Mouse (Mus musculus) neutrophil, adult 5-6 weeks (primary cell): ENCODE data around the gene Slc17a3. TPM values are rescaled to one million over a fixed set of nuclear protein-coding genes. Genes with fewer than 3 reads are reported as not detected.

Experiments
- ATAC-seq: fragments of 151-379, 151-347 bp; 2 replicates; pipeline ENCODE4 v1.8.0; 2017; ENCODE audit warnings: mild to moderate bottlenecking, moderate TSS enrichment; ENCODE audit not compliant: insufficient number of reproducible peaks, poor library complexity, low FRiP score, severe bottlenecking; ENCODE audit errors: extremely low read depth
- total RNA-seq: library from RNA; stranded (forward); fragments of 200-1000 nt; gene quantifications from 2 replicates; pipeline ENCODE4 v1.2.3, GENCODE M21; 2017

Gene Slc17a3
- total RNA-seq, 1 experiment from 2014 or later: not detected

DNA sequence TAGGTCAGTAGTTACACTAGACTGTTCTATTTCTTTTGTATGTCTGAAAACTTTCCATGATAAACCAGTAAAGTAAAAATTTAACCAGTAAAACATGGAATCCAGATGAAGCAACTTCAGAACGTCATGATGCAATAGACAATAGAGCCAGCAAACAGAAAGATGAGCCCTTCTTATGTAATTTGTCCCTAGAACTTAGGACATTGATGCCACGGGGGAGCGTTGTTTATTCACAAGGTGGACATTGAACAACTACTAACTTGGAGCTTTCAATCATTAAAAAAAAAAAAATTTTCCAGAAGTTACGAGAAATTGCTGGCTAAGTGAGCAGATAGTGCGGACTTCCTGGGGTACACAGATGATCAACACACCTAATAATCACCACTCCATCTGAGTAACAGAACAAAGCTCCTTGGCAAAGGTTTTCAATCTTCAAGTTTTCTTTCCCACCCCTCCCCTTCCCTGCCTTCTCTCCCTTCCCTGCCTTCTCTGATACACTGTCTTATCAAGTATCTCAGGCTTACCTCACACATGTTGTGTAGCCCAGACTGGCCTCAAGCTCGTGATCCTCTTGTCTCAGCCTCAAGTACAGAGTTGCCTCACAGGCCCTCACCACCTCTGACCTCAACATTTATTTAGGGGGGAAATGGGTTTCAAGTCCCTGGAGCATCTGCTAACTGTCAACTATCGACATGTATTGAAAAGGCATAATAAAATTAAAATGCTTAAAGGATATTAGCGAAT, 29.7 kb downstream of the Slc17a3 start:
- no peak for ATAC-seq

DNA sequence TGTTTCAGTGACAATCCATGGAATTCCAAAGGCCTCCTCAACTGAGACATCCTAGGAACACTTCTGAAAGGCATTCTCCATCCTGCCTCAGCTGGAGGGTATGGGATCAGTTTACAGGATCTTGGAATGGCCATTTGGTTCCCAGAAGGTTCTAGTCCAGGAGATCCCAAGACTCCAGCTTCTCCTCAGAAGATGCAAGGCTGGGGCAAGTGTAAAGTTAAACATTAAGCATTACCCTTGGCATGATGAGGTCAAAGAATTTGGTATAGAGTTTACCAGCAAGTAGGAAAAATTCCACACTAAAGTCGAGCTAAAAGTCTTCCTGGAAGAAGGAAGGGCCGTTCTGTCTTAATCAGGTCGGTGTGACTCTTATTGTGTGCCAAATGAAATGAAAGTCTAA, 30.8 kb downstream of the Slc17a3 start:
- no peak for ATAC-seq

DNA sequence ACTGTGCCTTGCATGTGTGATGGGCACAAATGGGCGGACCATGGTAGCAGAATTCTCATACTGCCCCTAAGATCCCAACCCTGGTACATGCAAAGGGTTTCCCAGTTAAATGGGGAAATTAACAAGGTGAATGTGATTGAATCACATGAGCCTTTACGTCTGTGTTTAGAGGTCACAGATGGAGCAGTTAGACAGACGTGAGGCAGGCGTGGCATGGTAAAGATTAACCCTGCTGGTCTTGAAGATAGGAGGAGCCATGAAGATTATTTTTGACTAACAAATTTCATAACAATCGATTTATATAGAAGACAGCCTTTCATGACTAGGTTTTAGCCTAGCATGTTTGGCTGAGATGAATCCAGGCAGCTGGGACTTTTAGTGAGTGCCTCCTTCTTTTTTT, 33.9 kb downstream of the Slc17a3 start:
- ATAC-seq: no peak

DNA sequence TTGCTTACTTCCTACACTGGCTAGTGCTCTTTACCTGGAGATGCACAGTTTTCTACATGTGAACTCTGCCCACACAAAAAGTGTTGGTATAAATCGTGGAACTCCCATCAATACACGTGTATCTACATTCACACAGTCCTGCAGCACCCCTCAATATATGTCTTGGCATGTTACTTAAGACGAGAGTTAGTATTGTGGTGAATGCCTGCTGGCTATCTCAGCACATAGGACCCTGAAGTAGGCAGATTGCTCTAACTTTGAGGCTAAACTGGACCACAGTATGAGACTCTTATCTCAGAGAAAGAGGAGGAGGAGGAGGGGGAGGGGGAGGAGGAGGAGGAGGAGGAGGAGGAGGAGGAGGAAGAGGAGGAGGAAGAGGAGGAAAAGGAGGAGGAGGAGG, 39.9 kb downstream of the Slc17a3 start:
- no peak for ATAC-seq

DNA sequence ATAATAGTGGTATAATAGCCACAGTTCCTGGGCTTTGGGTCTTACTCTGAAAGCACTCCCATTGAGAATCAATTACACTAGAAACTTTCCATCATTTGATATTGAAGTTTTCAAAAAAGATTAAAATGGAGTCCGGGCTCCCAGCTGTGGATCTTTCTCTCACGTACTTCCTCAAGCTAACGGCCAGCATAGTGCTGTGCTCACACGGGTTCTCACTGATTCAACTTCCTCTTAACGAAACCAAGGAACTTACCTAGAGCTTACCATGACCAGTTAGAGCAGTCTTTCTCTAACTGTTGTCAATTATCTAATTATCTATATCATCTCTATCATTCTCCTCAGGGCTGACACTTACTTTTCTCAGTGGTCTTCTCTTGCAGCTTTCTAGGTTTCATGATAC, 40.4 kb downstream of the Slc17a3 start:
- peak; percentile 77; the same call in 1 of the 2 replicates for ATAC-seq

DNA sequence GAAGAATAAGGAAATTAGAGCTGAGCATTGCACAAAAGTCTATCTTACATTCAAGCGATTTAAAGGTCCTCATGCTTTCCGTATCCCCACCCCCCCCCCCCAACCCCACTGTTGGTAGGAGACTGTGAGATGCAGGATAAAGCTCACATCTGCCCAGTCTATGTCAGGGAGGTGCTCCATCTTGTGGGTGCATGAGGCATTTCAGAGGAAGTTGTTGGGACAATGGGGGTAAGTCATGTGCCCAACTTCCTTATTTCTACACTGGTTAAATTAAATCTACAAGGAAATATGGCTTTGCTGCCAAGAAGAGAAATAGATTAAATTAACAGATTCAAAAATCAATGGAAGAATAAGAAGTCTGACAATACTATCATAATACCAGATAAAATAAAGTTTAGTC, 46.3 kb downstream of the Slc17a3 start:
- peak; percentile 93 for ATAC-seq

DNA sequence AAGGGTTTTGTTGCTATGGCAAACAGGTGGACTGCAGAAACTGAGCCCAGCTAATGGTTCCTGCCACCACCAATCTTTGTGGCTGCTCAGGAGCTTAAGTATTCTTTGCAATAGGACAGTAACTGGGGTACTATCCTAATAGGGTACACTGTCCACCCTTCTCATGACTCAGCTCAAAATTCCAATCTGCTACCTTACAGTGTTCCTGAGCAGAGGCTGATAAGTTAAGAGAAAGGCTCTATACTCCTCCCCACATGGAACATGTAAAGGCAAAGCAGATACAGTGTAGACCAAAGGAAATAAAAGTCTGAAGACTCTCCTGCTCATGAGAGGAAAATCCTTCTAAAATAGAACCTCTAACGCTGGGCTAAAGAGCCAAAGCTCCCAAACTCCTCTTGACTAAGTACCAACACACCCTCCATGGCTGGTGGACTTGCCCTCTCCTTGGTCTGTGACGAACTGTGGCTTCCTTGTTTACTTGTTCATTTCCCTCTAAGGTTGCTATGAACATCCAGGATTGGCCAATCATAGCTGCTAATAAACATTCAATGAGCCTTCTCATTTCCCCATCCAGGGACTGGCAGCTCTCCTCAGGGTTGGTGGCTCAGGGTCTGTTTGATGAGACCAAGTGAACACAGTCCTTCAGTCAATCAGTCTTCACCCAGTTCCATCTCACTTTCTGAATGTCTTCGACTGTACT, 47.9 kb downstream of the Slc17a3 start:
- ATAC-seq: no peak

DNA sequence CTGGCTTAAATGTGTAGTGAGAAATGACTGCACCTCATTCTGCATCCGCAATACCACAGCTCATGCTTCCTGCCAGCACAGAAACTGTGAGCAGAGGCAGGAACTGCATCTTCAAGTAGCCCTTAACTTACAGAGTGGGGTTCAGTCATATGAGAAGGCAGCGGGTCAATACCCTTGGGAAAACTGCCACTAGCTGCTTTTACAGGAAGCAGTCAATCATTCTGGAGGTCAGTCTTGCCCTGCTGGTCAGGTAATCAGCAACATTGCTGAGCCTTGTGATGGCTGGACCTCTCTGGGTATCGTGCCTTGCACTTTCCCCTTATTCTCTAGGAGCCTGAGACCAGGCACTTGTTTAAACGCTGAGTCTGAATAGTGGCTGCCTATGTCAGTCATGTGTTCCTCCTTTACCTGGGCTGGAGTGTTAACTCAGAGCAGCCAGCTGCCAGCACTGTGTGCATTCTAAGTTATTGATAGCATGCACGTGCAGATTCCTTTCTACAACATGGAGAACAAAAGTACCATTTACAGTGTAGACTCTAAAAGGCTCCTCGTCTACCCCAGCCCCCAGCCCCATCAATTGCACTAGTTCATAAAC, 49.9 kb downstream of the Slc17a3 start:
- no peak for ATAC-seq

DNA sequence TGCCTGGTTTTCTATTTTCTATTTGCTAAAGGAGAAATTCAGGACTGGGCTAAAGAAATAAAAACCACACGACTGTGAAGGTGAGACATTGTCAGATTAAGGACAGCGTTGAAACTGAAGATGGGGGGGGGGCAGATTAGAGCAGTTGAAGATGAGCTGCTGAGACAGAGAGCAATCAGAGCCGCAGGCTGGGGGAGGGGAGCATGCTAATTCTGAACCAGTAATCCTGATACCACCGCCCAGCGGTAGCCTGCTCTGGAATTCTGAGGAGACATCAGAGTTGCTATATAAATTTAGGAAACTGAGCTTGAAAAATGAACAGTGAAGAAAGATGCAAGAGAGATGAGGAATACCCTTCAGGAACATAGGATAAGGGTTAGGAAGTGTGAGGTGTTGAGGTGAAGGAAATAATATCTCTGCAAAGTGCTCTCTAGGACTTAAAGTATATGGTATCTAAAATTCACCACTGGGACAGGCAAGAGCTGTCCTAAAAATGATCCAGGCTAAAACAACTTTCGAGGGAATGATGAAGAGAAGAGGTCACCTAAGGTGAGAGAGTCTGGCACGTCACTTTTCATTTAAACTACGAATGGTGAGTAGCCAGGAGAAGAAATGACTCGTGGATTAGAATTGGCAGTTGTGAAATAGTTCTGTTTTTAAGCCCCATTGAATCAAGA, 53.5 kb downstream of the Slc17a3 start:
- no peak for ATAC-seq

DNA sequence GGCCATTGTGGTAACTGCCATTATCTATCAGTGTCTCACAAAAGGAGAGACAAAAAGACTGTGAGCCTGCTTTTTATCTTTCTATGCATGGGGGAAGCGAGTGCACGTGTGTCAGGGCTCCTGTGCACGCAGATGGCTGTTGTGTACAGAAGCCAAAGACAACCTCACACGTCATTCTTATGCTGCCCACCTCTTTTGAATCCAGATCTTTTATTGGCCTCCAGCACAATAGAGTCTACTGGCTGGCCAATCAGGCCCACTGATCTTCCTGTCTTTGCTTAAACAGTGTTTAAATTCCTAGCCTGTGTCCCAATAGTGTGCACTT, 54.0 kb downstream of the Slc17a3 start:
- no peak for ATAC-seq

DNA sequence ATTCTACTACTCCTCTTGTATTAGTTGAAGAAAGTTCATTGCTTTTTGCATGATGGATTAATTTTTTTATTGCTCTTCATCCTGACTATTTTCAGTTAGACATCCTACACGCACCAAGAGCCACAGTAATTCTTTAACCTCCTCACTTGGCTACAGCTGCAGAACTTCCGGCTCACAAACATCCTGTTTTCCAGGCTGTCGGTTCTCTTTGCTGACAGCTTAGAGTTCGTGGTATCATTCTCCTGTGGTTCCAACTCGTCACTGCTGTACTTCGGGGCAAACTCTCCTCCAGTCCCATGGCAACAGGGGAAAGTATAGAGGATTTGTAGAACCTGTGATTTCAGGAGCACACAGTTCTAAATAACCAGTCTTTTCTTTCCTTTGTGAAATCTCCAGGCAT, 59.0 kb downstream of the Slc17a3 start:
- ATAC-seq: peak; percentile 39; the same call in 1 of the 2 replicates

DNA sequence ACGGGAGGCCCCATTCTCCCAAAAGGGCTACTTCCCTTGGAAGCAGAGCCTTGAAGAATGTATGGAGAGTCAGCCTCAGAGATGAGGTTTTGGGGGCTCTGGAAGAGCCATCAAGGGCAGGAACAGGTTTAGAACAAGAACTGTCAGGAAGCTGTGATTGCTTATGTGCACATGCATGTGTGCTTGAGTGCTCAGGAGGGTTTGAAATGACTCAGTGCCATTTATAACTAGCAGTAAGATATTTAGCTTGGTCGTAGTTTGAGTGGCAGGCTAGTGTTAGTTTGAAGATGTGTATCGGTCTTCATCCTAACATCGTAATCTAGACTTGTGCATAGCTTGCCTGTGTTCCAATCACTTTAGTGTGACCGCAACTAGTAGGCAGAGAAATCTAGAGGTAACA, 67.7 kb downstream of the Slc17a3 start:
- no peak for ATAC-seq

DNA sequence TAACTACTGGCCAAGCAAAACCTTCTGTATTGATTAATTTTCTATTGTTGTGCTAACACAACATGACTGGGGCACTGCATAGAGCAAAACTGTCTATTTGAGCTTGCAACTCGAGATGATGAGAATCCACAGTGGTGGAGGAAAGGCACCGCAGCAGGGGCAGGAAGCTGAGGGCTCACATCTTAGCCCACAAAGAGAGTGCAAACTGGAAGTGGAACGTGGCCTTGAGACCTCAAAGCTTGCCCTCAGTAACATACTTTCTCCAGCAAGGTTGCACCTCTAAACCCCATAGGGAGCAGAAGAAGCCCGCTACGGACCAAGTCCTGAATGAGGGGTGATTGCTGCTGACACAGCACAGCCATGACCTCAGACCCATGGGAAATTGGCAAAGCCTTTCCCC, 70.9 kb downstream of the Slc17a3 start:
- no peak for ATAC-seq

Other genes with a start within 250 kb of the Slc17a3 start
- 83.4 and 97.3 TPM in 2 replicates for gene Hist1h2be, start 218.3 kb upstream of the Slc17a3 start, total RNA-seq
- 201 and 211 TPM in 2 replicates for gene Hist1h1e, start 216.9 kb upstream of the Slc17a3 start, total RNA-seq
- gene Hist1h2ac, start 155.5 kb upstream of the Slc17a3 start, total RNA-seq: 18.7 and 20.1 TPM in 2 replicates
- gene Hist1h2bc, start 155.2 kb upstream of the Slc17a3 start, total RNA-seq: 139 and 146 TPM in 2 replicates
- gene Hist1h1t, start 143.6 kb upstream of the Slc17a3 start, total RNA-seq: 2.2 TPM in 1 of 2 replicates, not detected in the other
- 116 and 135 TPM in 2 replicates for gene Hist1h4c, start 141.0 kb upstream of the Slc17a3 start, total RNA-seq
- 4.8 and 5.0 TPM in 2 replicates for gene Hfe, start 128.6 kb upstream of the Slc17a3 start, total RNA-seq
- gene Hist1h1c, start 100.6 kb upstream of the Slc17a3 start, total RNA-seq: 712 and 764 TPM in 2 replicates
- 4.8 TPM in 1 of 2 replicates, not detected in the other for gene Hist1h3c, start 93.8 kb upstream of the Slc17a3 start, total RNA-seq
- gene Hist1h2bb, start 92.7 kb upstream of the Slc17a3 start, total RNA-seq: 77.7 and 104 TPM in 2 replicates
- gene Hist1h2ab, start 88.3 kb upstream of the Slc17a3 start, total RNA-seq: 24.9 and 28.2 TPM in 2 replicates
- 1.2 TPM in 1 of 2 replicates, not detected in the other for gene Hist1h3b, start 87.2 kb upstream of the Slc17a3 start, total RNA-seq
- 9.3 and 36.7 TPM in 2 replicates for gene Hist1h4b, start 82.4 kb upstream of the Slc17a3 start, total RNA-seq
- gene Hist1h4a, start 78.2 kb upstream of the Slc17a3 start, total RNA-seq: 30.0 and 55.5 TPM in 2 replicates
- gene Hist1h3a, start 77.0 kb upstream of the Slc17a3 start, total RNA-seq: 38.6 and 45.9 TPM in 2 replicates
- 74.8 and 84.1 TPM in 2 replicates for gene Hist1h1a, start 75.8 kb upstream of the Slc17a3 start, total RNA-seq
- not detected in 2 replicates for gene Trim38, start 69.5 kb upstream of the Slc17a3 start, total RNA-seq
- gene Slc17a2, start 32.4 kb upstream of the Slc17a3 start, total RNA-seq: not detected in 2 replicates
- not detected in 2 replicates for gene Slc17a1, start 28.3 kb downstream of the Slc17a3 start, total RNA-seq
- not detected in 2 replicates for gene Slc17a4, start 75.6 kb downstream of the Slc17a3 start, total RNA-seq
- gene Hist1h2ba, start 94.7 kb downstream of the Slc17a3 start, total RNA-seq: not detected in 2 replicates
- gene Hist1h2aa, start 95.0 kb downstream of the Slc17a3 start, total RNA-seq: not detected in 2 replicates
- gene Scgn, start 151.8 kb downstream of the Slc17a3 start, total RNA-seq: not detected in 2 replicates